Mouse (Mus musculus): ENCODE data around the gene Kbtbd2. TPM values are rescaled to one million over a fixed set of nuclear protein-coding genes. Genes with fewer than 3 reads are reported as not detected.

Kbtbd2 gene
- total and polyA plus RNA-seq, 3 experiments: 9.3 to 34.2 (median 11.0) TPM

DNA sequence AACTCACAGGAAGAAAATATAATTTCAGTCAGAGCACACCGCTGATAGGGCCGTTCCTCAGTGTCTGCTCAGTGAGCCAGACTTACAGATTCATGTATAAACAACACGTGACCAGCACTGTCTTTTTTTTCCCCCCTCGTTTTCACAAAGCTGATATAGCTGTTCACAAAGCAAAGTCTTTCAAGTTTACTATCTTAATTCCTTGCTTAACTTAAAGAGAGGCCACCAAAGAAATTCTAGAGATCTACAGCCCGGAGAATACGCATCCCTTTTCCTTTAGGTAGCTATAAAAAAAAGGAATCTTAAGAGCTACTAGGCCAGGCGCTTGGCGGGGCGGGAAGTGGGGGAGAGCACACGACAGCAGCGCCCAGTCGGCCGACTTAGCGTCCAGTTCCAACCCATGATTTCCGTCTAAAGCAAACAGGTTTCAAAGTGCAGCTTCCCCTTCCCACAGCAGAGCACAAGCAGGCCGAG, 908 bp downstream of the Kbtbd2 start:
- TF ChIP-seq HCFC1 (IDR thresholded peaks at IDR 0.05; ENCODE audit: low read depth, low read length) (no peak), MAZ (IDR thresholded peaks at IDR 0.05; ENCODE audit: low read depth, low read length) (no peak), SIN3A (IDR thresholded peaks at IDR 0.05; ENCODE audit: low read length) (peak; percentile 79), ETS1 (conservative IDR thresholded peaks at IDR 0.05; ENCODE audit: low read depth, low read length) (no peak), BHLHE40 (IDR thresholded peaks at IDR 0.05; ENCODE audit: low read depth, low read length) (peak; percentile 87), ZKSCAN1 (IDR thresholded peaks at IDR 0.05; ENCODE audit: borderline replicate concordance, low read depth, low read length) (no peak), GABPA (IDR thresholded peaks at IDR 0.05; ENCODE audit: insufficient replicate concordance, low read depth, low read length) (no peak), JUN (IDR thresholded peaks at IDR 0.05; ENCODE audit: insufficient read depth, low read depth, low read length) (no peak), JUND (conservative IDR thresholded peaks at IDR 0.05; ENCODE audit: low read depth, low read length) (no peak), SMC3 (IDR thresholded peaks at IDR 0.05; ENCODE audit: low read depth, low read length) (no peak), NRF1 (IDR thresholded peaks at IDR 0.05; ENCODE audit: low read depth, low read length) (no peak), POLR2A (IDR thresholded peaks at IDR 0.05; ENCODE audit: low read depth, low read length) (no peak), PAX5 (IDR thresholded peaks at IDR 0.05; ENCODE audit: low read length) (no peak), E2F4 (IDR thresholded peaks at IDR 0.05; ENCODE audit: insufficient replicate concordance, low read depth, low read length) (no peak), ZNF384 (IDR thresholded peaks at IDR 0.05; ENCODE audit: low read depth, low read length) (peak; percentile 58), RCOR1 (conservative IDR thresholded peaks at IDR 0.05; ENCODE audit: low read depth, low read length) (no peak), TBP (conservative IDR thresholded peaks at IDR 0.05; ENCODE audit: low read depth, low read length) (0 out of 2 replicates have a peak, but pooled peaks have one; percentile 22), TCF12 (IDR thresholded peaks at IDR 0.05; ENCODE audit: low read depth, low read length) (no peak), MXI1 (IDR thresholded peaks at IDR 0.05; ENCODE audit: low read depth, low read length) (peak; percentile 85), ELF1 (IDR thresholded peaks at IDR 0.05; ENCODE audit: low read depth, low read length) (no peak), KAT2A (IDR thresholded peaks at IDR 0.05; ENCODE audit: insufficient replicate concordance, low read length) (no peak), MAFK (IDR thresholded peaks at IDR 0.05; ENCODE audit: insufficient replicate concordance, low read length) (no peak), EP300 (IDR thresholded peaks at IDR 0.05; ENCODE audit: low read length) (no peak), ZC3H11A (IDR thresholded peaks at IDR 0.05; ENCODE audit: low read depth, low read length) (no peak), ZMIZ1 (IDR thresholded peaks at IDR 0.05; ENCODE audit: low read depth, low read length) (no peak), NELFE (IDR thresholded peaks at IDR 0.05; ENCODE audit: low read depth, low read length) (no peak), IRF4 (IDR thresholded peaks at IDR 0.05; ENCODE audit: low read depth, low read length) (no peak), MEF2A (IDR thresholded peaks at IDR 0.05; ENCODE audit: borderline replicate concordance, low read depth, low read length) (no peak), MAX (IDR thresholded peaks at IDR 0.05; ENCODE audit: low read length) (peak; percentile 87), UBTF (IDR thresholded peaks at IDR 0.05; ENCODE audit: low read depth, low read length) (no peak), USF1 (IDR thresholded peaks at IDR 0.05; ENCODE audit: low read depth, low read length) (peak; percentile 78), MYC (IDR thresholded peaks at IDR 0.05; ENCODE audit: low read depth, low read length) (0 out of 2 replicates have a peak, but pooled peaks have one; percentile 38), CHD2 (IDR thresholded peaks at IDR 0.05; ENCODE audit: low read length) (no peak), RAD21 (IDR thresholded peaks at IDR 0.05; ENCODE audit: low read depth, low read length) (no peak), USF2 (conservative IDR thresholded peaks at IDR 0.05; ENCODE audit: low read depth, low read length) (peak; percentile 80), CTCF (conservative IDR thresholded peaks at IDR 0.05 in 1 of 2, IDR thresholded peaks at IDR 0.05 in 1 of 2; ENCODE audit: low read depth in 2 of 2, low read length in 2 of 2) (no peak), CHD1 (IDR thresholded peaks at IDR 0.05; ENCODE audit: low read depth, low read length) (peak; percentile 87; the same call in 1 of the 2 replicates), POLR2AphosphoS2 (IDR thresholded peaks at IDR 0.05; ENCODE audit: low read depth, low read length) (no peak)
- peak; percentile 52 for DNase-seq (ENCODE audit: extremely low read depth)
- peaks cover 0 to 50% of the 10 kb centered on the region in 2 experiments; a peak in 2 of 4 replicates for H3K4me1 ChIP-seq (ENCODE audit: control insufficient read depth in 1 of 2, insufficient read depth in 2 of 2)
- H3K4me2 ChIP-seq (ENCODE audit: insufficient read depth, low read depth, poor library complexity, severe bottlenecking): peak overlapping the region; percentile 82
- dilution Hi-C loops (cut with MboI; ENCODE audit: extremely low pct_ligation_motif_present, extremely low pct_unique_long_range_greater_than_20kb, low sequenced_read_pairs) (no loop called here), in situ Hi-C loops (cut with MboI; ENCODE audit: low pct_ligation_motif_present, low pct_unique_long_range_greater_than_20kb, low sequenced_read_pairs) (no loop called here)
- H3K4me3 ChIP-seq (replicated peaks in 1 of 3; ENCODE audit: low read depth in 2 of 3, low read length in 2 of 3, poor library complexity in 1 of 3): peak overlapping the region; percentile 66 to 85 (median 77)
- no peaks in the 10 kb centered on the region for H3K9me3 ChIP-seq (replicated peaks; ENCODE audit: low read length)
- peak overlapping the region; percentile 86 for H3K27ac ChIP-seq (ENCODE audit: insufficient read depth, low read depth)
- no peaks in the 10 kb centered on the region for H3K27me3 ChIP-seq (replicated peaks)
- H3K36me3 ChIP-seq (replicated peaks in 1 of 2; ENCODE audit: control insufficient read depth in 1 of 2, insufficient read depth in 1 of 2, low read length in 1 of 2): peaks cover 0 to 14% of the 10 kb centered on the region in 2 experiments
- peak overlapping the region; percentile 95 for H3K9ac ChIP-seq (ENCODE audit: insufficient read depth, low read depth)
- H3K79me2 ChIP-seq (replicated peaks; ENCODE audit: control insufficient read depth, extremely low read depth, insufficient read depth, poor library complexity, severe bottlenecking): peaks cover 53% of the 10 kb centered on the region

Measured in CH12.LX (cell line).